Mouse (Mus musculus) heart, adult 2 months (tissue): ENCODE measurements around the gene N4bp1. TPM values are rescaled to one million over a fixed set of nuclear protein-coding genes. Genes with fewer than 3 reads are reported as not detected.

ENCODE experiments used
- DNase-seq, 2 experiments: peaks; one replicate each; pipeline ENCODE4 v3.0.0; 2021
- H3K27ac ChIP-seq: fragments of 200-600 bp; 2 replicates; pipeline ENCODE4 v1.8.1; 2022
- H3K27me3 ChIP-seq: fragments of 200-500 bp; 2 replicates; pipeline ENCODE4 v1.6.1; 2012; ENCODE audit warnings: mild to moderate bottlenecking, low read length, inconsistent platforms, mixed read lengths; ENCODE audit not compliant: control insufficient read depth, insufficient read depth
- H3K36me3 ChIP-seq: fragments of 200-500 bp; 2 replicates; pipeline ENCODE4 v1.6.1; 2012; ENCODE audit warnings: low read length, inconsistent platforms; ENCODE audit not compliant: control insufficient read depth, insufficient read depth
- H3K4me1 ChIP-seq: fragments of 200-500 bp; 2 replicates; pipeline ENCODE4 v1.6.1; 2011; ENCODE audit warnings: low read length; ENCODE audit not compliant: control insufficient read depth, insufficient read depth
- H3K4me3 ChIP-seq: fragments of 200-600 bp; 2 replicates; pipeline ENCODE4 v1.8.1; 2022
- H3K79me2 ChIP-seq: fragments of 200-500 bp; replicated peaks from 2 replicates; pipeline ENCODE4 v1.6.1; 2012; ENCODE audit warnings: mild to moderate bottlenecking, inconsistent platforms, low read length, moderate library complexity, mixed read lengths; ENCODE audit not compliant: control insufficient read depth, insufficient read depth
- H3K9ac ChIP-seq: fragments of 200-500 bp; 2 replicates; pipeline ENCODE4 v1.6.1; 2012; ENCODE audit warnings: low read depth, mild to moderate bottlenecking, control low read depth, inconsistent platforms, low read length, mixed read lengths
- CTCF ChIP-seq: fragments of 200-600 bp; IDR thresholded peaks from 2 replicates; pipeline ENCODE4 v1.8.1; 2022; ENCODE audit warnings: antibody characterized with exemption, mild to moderate bottlenecking, moderate library complexity
- EP300 ChIP-seq: fragments of 200-500 bp; IDR thresholded peaks from 2 replicates; pipeline ENCODE4 v1.6.1; 2011; ENCODE audit warnings: low read depth, low read length, control low read depth; ENCODE audit not compliant: insufficient read depth
- POLR2A ChIP-seq: fragments of 200-500 bp; IDR thresholded peaks from 2 replicates; pipeline ENCODE4 v1.6.1; 2011; ENCODE audit warnings: mild to moderate bottlenecking, low read depth, low read length, control low read depth; ENCODE audit not compliant: insufficient read depth
- WGBS: fragments of 180-500 bp; shearing (Covaris S2); methylation state at CpG from one replicate; pipeline ENCODE4 v1.1.7; 2018; 5-methylcytosine and 5-hydroxymethylcytosine counted together
- intact Hi-C: fragments of 180-260 bp; cut with DNase I; formaldehyde crosslinking; loops from one replicate; pipeline ENCODE4 v1.15.1; 2025
- polyA plus RNA-seq: library from polyadenylated mRNA; depleted of rRNA; stranded (reverse); fragments of >200 nt; gene quantifications from 2 replicates; pipeline ENCODE4 v1.2.3, GENCODE M21; 2012
- total RNA-seq, 2 experiments: library from RNA; stranded (reverse); gene quantifications; 2 replicates each; pipeline ENCODE4 v1.2.3; 2021

The N4bp1 gene
- total and polyA plus RNA-seq, 3 experiments: 8.9 to 18.1 (median 17.1) TPM

GRCm38 (mm10) chr8:86894194-86894761, 9.2 kb upstream of the N4bp1 start:
- peak overlapping the region; percentile 59 for H3K27ac ChIP-seq
- no peaks in the 10 kb centered on the region for H3K27me3 ChIP-seq
- TF ChIP-seq EP300: no peak
- no peak for TF ChIP-seq POLR2A
- TF ChIP-seq CTCF: no peak
- peaks cover 16% of the 10 kb centered on the region for H3K4me1 ChIP-seq
- no peak for DNase-seq
- intact Hi-C loops: no loop called here
- H3K36me3 ChIP-seq: no peaks in the 10 kb centered on the region; the same call in 1 of the 2 replicates
- H3K4me3 ChIP-seq: no peak overlapping the region
- H3K79me2 ChIP-seq: no peaks in the 10 kb centered on the region
- 55% methylated on average over 6 of the region's 6 CpGs for WGBS
- no peak overlapping the region for H3K9ac ChIP-seq

DNA sequence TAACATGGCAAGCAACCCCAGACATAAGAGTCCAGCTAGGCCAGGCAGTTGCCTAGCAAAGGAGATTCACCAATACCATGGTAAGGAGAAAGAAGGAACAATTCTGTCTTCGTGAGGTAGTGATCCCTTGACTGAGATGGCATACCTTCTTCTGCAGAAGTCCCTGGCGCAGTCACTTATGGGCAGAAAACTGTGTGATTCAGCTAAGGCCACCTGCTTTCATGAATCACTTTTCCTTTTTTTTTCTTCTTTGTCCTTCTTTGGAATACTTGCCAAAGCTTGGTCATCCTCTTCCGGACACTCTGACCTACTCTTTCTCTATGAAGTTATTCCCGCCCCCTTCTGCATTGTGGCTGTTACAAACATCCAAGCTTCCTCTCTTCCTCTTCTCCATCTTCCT, 8.5 kb upstream of the N4bp1 start:
- Histone ChIP-seq H3K27me3 (no peaks in the 10 kb centered on the region), H3K4me1 (peaks cover 20% of the 10 kb centered on the region), H3K79me2 (no peaks in the 10 kb centered on the region), H3K36me3 (no peaks in the 10 kb centered on the region; the same call in 1 of the 2 replicates), H3K27ac (peak overlapping the region; percentile 59), H3K9ac (no peak overlapping the region), H3K4me3 (no peak overlapping the region)
- 54% methylated on average over 4 of the region's 4 CpGs for WGBS
- no peak for DNase-seq
- intact Hi-C loops: no loop called here
- TF ChIP-seq EP300 (no peak), POLR2A (no peak), CTCF (no peak)

DNA sequence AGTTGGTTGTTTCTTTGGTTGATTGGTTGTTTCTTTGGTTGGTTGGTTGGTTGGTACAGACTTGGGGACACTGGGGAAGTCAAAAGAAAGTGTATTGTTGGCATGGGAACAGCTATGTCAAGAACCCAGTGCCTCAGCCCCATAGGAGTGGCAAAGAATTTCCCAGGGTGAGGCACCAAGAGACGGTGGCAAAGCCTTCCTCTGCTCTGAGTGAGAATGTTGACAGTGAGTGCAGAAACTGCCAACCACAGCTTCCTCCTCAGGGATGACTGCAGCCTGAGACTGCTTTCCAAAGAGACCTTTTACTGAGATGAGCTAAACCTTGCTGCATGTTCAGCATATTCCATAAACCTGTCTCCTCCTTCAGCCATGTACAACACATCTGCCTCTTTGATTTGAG, 6.5 kb upstream of the N4bp1 start:
- TF ChIP-seq CTCF (no peak), POLR2A (no peak), EP300 (no peak)
- Histone ChIP-seq H3K4me3 (no peak overlapping the region), H3K27me3 (no peaks in the 10 kb centered on the region), H3K9ac (no peak overlapping the region), H3K79me2 (no peaks in the 10 kb centered on the region), H3K4me1 (peaks cover 27% of the 10 kb centered on the region), H3K36me3 (peaks cover 3% of the 10 kb centered on the region), H3K27ac (no peak overlapping the region)
- 65% methylated on average over 1 of the region's 1 CpGs for WGBS
- intact Hi-C loops: no loop called here
- DNase-seq: no peak

DNA sequence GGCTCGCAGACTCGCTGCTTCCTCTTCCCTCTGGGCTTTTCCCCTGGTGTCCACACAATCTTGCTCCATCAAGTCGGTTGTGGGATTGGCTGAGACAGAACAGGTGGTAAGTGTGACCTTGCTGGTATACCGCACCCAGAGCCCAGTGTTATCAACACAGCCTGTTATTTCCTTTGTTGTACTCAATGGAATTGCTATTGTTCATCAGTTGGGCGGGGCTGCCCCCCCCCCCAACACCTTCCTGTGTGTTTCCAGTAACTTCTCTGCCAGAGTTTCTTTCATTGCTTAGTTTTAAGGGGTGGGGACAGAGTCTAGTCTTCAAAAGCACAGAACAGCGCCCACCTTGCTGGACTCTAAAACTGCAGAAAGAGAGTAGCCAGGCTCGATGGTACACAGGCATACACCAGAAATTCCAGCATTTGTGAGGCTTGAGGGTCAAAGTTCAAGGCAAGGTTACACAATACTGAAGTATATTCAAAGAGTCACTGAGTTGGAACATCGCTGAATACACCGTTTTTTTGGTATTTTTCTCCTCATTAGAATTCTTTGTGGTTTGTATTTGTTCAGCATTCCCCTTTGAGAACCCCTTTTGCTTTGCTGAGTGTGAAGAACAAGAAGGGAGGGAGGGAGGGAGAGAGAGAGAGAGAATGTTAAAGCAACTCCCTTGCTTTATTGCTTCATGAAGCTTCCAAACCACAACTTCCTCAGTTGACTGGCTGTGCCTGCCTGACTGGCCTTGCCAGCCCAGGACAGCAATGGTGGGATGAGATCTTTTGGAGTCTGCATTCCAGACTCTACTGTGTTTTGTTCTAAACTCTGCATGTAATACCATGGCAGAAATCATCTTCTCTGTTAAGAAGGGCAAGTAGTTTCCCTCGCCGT, 3.2 kb upstream of the N4bp1 start:
- peak in 1 of 2 experiments; percentile 76 for DNase-seq
- intact Hi-C loops: loop anchor here (1.0 to 2.0 kb wide), 2 partner anchors 15 to 101 kb away; no protein-coding TSS in a partner anchor
- Histone ChIP-seq H3K4me3 (no peak overlapping the region), H3K36me3 (peaks cover 3% of the 10 kb centered on the region), H3K27ac (peak overlapping the region; percentile 72), H3K27me3 (no peaks in the 10 kb centered on the region), H3K4me1 (peaks cover 22% of the 10 kb centered on the region), H3K9ac (no peak overlapping the region), H3K79me2 (no peaks in the 10 kb centered on the region; the same call in 1 of the 2 replicates)
- 52% methylated on average over 11 of the region's 11 CpGs for WGBS
- TF ChIP-seq CTCF (peak; percentile 66), POLR2A (peak; percentile 35; the same call in 1 of the 2 replicates), EP300 (peak; percentile 94)

DNA sequence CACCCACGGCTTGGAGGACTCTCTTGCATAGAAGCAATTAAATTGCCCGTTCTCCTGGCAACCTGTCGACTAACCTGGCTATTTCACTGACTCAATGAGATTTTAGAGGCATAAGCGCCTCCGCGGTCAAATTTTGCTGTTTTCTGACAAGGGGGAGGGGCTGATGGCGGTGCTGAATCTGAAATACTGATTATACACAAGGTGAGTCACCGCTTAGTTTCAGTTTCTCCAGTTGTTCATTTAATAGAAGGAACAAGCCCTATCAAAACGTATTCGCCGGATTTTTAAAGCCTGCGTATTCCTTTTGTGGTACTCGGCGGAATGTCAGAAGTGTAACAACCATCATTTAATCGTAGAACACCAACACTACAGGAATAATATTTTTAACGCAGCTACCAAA, 991 bp downstream of the N4bp1 start:
- peaks cover 4% of the 10 kb centered on the region; the same call in 1 of the 2 replicates for H3K79me2 ChIP-seq
- intact Hi-C loops: loop anchor here (5.0 kb wide), 1 partner anchor 262 kb away; the partner anchor contains the start of gene Lonp2
- WGBS: under 1% methylated on average over 16 of the region's 16 CpGs
- peaks cover 27% of the 10 kb centered on the region for H3K4me1 ChIP-seq
- TF ChIP-seq CTCF (no peak), POLR2A (no peak), EP300 (no peak)
- H3K27ac ChIP-seq: peak overlapping the region; percentile 90
- peak overlapping the region; percentile 93 for H3K9ac ChIP-seq
- no peak for DNase-seq
- peaks cover 5% of the 10 kb centered on the region for H3K36me3 ChIP-seq
- peak overlapping the region; percentile 81 for H3K4me3 ChIP-seq
- no peaks in the 10 kb centered on the region for H3K27me3 ChIP-seq
